Mouse (Mus musculus): ENCODE data around the gene Myl3. TPM values are rescaled to one million over a fixed set of nuclear protein-coding genes. Genes with fewer than 3 reads are reported as not detected.

The Myl3 gene
- polyA plus RNA-seq, 1 experiment: 0.17 TPM

- 42% methylated on average over 9 of the region's 9 CpGs for WGBS
- DNase-seq (ENCODE audit: low read depth, low spot score): no peak
Measured at GRCm38 (mm10) chr9:110725721-110726135, 15.9 kb upstream of the Myl3 start.

- 61% methylated on average over 33 of the region's 33 CpGs for WGBS
- no peak for DNase-seq (ENCODE audit: low read depth, low spot score)
Measured at GRCm38 (mm10) chr9:110726867-110727266, 14.8 kb upstream of the Myl3 start.

DNA sequence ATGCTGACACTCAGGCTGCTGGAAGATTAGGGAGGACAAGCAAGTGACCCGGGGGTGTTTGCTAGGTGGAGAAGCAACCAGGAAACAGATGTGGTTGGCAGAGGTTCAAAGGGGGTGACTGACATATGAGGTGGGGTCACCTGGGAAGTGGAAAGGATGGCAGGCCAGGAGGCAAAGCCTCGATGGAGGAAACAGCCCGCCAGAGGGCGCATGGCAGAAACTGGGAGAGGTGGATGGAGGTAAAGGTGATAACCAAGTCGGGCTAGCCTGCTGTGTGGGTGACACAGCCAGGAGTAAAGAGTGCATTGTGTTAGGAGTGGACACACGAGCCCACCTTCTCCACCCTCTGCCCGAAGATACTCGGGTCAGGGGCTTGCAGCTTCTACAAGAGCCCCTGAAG, 11.8 kb upstream of the Myl3 start:
- DNase-seq (ENCODE audit: low read depth, low spot score): no peak

DNA sequence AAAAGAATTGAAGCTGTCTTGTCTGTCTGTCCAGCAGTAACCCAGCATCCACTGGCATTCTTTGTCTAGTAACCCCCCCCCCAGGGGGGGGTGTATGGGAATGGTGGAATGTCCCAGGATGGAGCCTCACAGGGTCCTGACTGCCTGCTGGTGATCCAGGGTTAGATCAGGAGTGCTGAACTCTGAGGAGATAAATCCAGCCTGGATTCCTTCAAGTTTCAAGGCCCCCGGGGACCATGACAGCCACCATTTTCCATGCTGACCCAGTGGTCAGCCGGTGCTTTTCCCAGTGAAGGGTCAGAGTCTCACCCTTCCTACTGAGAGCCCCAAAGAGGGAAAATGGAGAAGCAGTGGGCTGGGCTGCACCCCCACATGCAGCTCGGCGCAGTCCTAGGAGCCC, 9.8 kb upstream of the Myl3 start:
- WGBS: 51% methylated on average over 4 of the region's 4 CpGs
- no peak for DNase-seq (ENCODE audit: low read depth, low spot score)

More for the DNA sequence above, 11.8 kb upstream of the Myl3 start:
- WGBS: 16% methylated on average over 8 of the region's 8 CpGs

DNA sequence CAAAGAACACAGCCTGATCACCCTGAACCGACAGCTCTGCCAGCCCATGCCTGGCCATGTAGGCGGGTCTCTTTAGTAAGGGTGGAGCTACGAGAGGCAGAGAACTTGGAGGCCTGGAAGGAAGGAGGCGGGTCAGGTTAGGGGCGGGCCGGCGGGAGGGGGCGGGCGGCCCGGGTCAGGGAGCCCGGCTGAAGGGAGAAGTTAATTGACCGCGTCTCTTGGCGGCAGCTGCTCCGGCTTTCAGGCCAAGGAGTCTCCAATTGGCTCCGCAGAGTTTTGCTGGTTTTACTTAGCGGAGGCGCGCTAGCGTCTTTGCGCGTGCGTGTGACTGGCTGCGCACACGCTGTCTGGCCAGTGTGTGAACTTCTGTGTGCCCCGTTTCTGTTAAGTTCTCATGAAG, 9.0 kb upstream of the Myl3 start:
- under 1% methylated on average over 26 of the region's 26 CpGs for WGBS
- DNase-seq (ENCODE audit: low read depth, low spot score): peak; percentile 57

GRCm38 (mm10) chr9:110733102-110733501, 8.6 kb upstream of the Myl3 start:
- no peak for DNase-seq (ENCODE audit: low read depth, low spot score)
- WGBS: 5% methylated on average over 8 of the region's 8 CpGs

GRCm38 (mm10) chr9:110734154-110734553, 7.5 kb upstream of the Myl3 start:
- WGBS: 76% methylated on average over 7 of the region's 7 CpGs
- DNase-seq (ENCODE audit: low read depth, low spot score): no peak

DNA sequence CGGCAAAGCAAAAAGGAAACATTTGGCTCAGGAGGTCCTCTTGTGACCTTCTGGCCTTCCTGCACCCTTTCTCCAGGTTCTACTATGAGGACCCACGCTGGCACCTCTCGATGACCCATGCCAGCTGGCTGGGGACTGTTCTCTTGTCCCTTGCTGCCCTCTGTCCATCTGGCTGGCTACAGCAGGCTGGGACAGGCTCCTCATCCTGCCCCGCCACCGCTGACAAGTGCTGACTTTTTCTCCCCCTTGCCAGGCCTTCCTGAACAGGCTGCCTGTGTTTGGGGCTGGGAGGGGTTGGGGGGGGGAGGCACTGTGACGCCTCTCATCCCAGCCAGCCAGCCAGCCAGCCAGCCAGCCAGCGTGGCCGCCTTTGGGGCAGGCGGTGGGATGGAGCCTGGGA, 5.3 kb upstream of the Myl3 start:
- no peak for DNase-seq (ENCODE audit: low read depth, low spot score)
- WGBS: 52% methylated on average over 9 of the region's 9 CpGs

DNA sequence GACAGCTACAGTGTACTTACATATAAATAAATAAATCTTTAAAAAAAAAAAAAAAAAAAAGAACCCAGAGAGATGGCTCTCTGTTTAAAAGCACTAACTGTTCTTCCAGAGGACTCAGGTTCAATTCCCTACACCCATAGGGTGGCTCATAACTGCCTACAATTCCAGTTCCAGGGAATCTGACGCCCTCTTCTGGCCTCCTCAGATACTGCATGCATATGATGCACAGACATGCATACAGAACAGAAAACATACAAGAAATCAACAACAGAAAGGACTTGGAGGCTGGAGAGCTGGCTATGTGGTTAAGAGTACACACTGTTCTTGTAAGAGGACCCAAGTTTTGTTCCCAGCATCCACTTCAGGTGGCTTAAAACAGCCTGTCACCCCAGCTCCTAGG, 3.6 kb upstream of the Myl3 start:
- no peak for DNase-seq (ENCODE audit: low read depth, low spot score)
- WGBS: 26% methylated on average over 1 of the region's 1 CpGs

DNA sequence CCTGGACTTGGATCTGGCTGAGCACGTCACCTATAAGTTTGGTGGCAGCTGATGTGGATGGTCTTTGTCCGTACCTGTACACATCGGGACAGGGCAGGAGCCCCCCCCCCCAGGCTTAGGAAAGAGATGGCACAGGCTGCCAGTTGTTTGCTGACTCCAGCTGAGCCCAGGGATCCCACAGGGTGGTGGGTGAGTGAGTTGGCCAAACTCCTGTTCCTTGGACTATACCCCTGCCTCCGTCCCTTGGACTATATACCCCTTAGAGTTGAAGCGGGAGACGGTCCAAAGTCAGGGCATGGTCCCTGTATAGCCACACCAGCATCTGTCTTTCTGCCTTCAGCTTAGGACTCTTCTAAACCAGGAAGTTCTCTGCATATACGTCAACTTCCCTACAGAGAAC, 1.7 kb upstream of the Myl3 start:
- 80% methylated on average over 7 of the region's 7 CpGs for WGBS
- no peak for DNase-seq (ENCODE audit: low read depth, low spot score)

GRCm38 (mm10) chr9:110742295-110742950, 762 bp downstream of the Myl3 start:
- 2% methylated on average over 57 of the region's 71 CpGs for WGBS
- DNase-seq (ENCODE audit: low read depth, low spot score): no peak

- WGBS: under 1% methylated on average over 49 of the region's 49 CpGs
Measured at GRCm38 (mm10) chr9:110742951-110743455, 1.3 kb downstream of the Myl3 start.

GRCm38 (mm10) chr9:110743456-110744323, 2.0 kb downstream of the Myl3 start:
- 6% methylated on average over 60 of the region's 63 CpGs for WGBS
- DNase-seq (ENCODE audit: low read depth, low spot score): no peak

More at GRCm38 (mm10) chr9:110742951-110743455, 1.3 kb downstream of the Myl3 start:
- DNase-seq (ENCODE audit: low read depth, low spot score): no peak

DNA sequence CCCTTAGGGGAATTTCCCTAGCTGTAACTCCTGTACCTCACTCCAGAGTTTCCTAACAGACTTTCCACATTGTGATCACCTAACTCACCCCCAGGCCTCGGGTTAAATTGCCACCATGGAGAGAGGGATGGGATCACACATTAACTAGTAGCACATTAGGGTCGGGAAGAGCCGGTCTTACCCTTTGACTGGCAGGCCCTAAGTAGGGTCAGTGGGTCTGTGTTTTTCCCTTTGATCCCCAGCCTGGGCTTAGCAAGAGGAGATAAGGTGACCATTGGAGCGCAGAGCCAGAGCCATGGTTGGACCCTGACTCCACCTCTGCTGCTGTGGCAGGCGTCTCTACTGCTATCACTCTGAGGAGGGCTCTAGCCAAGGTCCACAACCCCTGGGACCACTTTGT, 4.1 kb downstream of the Myl3 start:
- WGBS: 57% methylated on average over 5 of the region's 5 CpGs
- no peak for DNase-seq (ENCODE audit: low read depth, low spot score)

DNA sequence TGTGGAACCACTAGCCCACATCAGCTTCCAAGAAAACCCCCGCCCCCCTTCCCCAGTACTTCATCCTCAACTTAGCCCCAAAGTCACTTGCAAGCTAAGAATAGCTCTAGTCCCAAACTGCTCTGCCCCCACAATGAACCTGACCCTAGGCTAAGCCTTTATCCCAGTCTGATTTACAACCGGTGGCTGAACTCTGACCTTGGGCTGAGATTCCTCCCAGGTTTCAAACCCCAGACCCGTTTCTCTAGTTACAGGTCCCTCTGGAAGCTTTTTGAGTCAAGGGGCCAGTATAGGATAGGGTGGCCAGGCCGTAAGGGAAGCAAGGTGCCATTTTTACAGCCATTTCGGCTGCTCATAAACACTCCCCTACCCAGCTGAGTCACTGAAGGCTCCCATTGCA, 4.6 kb downstream of the Myl3 start:
- WGBS: 57% methylated on average over 5 of the region's 5 CpGs
- no peak for DNase-seq (ENCODE audit: low read depth, low spot score)

GRCm38 (mm10) chr9:110746961-110747360, 5.3 kb downstream of the Myl3 start, which contains the start of gene Pth1r:
Gene Pth1r (minus strand): TSS chr9:110747145.
- 68% methylated on average over 7 of the region's 7 CpGs for WGBS
- DNase-seq (ENCODE audit: low read depth, low spot score): no peak

DNA sequence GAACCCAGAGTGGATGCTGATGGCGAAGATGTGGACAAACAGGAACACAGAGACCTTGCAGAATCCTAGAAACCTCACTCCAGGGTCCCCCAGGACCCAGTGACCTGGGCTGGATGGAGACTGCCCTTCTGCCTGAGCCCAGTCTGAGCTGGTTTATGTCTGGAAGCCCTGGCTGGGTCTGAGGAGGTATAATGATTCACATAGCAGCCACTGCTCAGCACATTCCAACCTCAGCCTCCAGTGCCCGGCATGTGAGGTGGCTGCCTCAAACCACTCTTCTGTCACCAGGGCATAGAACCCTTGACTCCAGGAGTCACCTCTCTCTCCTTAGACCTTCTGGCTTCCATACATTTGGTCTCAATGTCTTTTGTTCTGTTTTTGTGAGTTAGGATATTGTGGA, 6.8 kb downstream of the Myl3 start:
- DNase-seq (ENCODE audit: low read depth, low spot score): no peak
- 49% methylated on average over 2 of the region's 2 CpGs for WGBS

GRCm38 (mm10) chr9:110750404-110751187, 8.9 kb downstream of the Myl3 start:
- 28% methylated on average over 14 of the region's 14 CpGs for WGBS

GRCm38 (mm10) chr9:110751412-110751811, 9.8 kb downstream of the Myl3 start:
- DNase-seq (ENCODE audit: low read depth, low spot score): no peak
- WGBS: 66% methylated on average over 5 of the region's 5 CpGs

More at GRCm38 (mm10) chr9:110750404-110751187, 8.9 kb downstream of the Myl3 start:
- DNase-seq (ENCODE audit: low read depth, low spot score): no peak

GRCm38 (mm10) chr9:110752917-110753435, 11.3 kb downstream of the Myl3 start:
- 77% methylated on average over 4 of the region's 4 CpGs for WGBS
- DNase-seq (ENCODE audit: low read depth, low spot score): no peak

Measured in large intestine, adult 2 months (tissue).